Mouse (Mus musculus) liver, embryonic 14.5 days (tissue): ENCODE results near the gene Gm19935.

Experiments used
- CTCF ChIP-seq: IDR thresholded peaks from 2 replicates; pipeline ENCODE4 v1.5.1; 2016; ENCODE audit warnings: antibody characterized with exemption, low read depth, control low read depth
- EP300 ChIP-seq: IDR thresholded peaks from 2 replicates; pipeline ENCODE4 v1.6.1; 2016; ENCODE audit warnings: antibody characterized with exemption, low read depth

GRCm38 (mm10) chr8:90825459-90825871 is 8.3 kb upstream of the Gm19935 start:
- no peak for TF ChIP-seq CTCF
- no peak for TF ChIP-seq EP300
